Mouse (Mus musculus) heart, embryonic 13.5 days (tissue): ENCODE data around the gene Gtf2f2. TPM values are rescaled to one million over a fixed set of nuclear protein-coding genes. Genes with fewer than 3 reads are reported as not detected.
A peak's percentile ranks its signal among the peaks of the same experiment; 100 is the strongest.

Experiments
- ATAC-seq: fragments of 200-750 bp; cut with Nextera tagmentation; 2 replicates; pipeline ENCODE4 v1.8.0; 2017; ENCODE audit warnings: moderate TSS enrichment; ENCODE audit not compliant: insufficient number of reproducible peaks, low FRiP score, low TSS enrichment; ENCODE audit errors: extremely low read depth
- H3K27ac ChIP-seq: fragments of 300-500 bp; sonication (generic); replicated peaks from 2 replicates; pipeline ENCODE4 v1.5.1; 2015; ENCODE audit warnings: moderate library complexity, mild to moderate bottlenecking, inconsistent platforms
- H3K27me3 ChIP-seq: fragments of 300-500 bp; sonication (generic); replicated peaks from 2 replicates; pipeline ENCODE4 v1.6.1; 2015; ENCODE audit warnings: mild to moderate bottlenecking, inconsistent platforms
- H3K36me3 ChIP-seq: fragments of 300-500 bp; sonication (generic); 2 replicates; pipeline ENCODE4 v1.6.1; 2015; ENCODE audit warnings: mild to moderate bottlenecking, inconsistent platforms
- H3K4me1 ChIP-seq: fragments of 300-500 bp; sonication (generic); 2 replicates; pipeline ENCODE4 v1.6.1; 2015; ENCODE audit warnings: inconsistent platforms
- H3K4me2 ChIP-seq: fragments of 300-500 bp; sonication (generic); 2 replicates; pipeline ENCODE4 v1.6.1; 2015; ENCODE audit warnings: inconsistent platforms, mild to moderate bottlenecking, moderate library complexity
- H3K4me3 ChIP-seq: fragments of 300-500 bp; sonication (generic); 2 replicates; pipeline ENCODE4 v1.5.1; 2015; ENCODE audit warnings: moderate library complexity, mild to moderate bottlenecking, inconsistent platforms
- H3K9ac ChIP-seq: fragments of 300-500 bp; sonication (generic); 2 replicates; pipeline ENCODE4 v1.6.1; 2015; ENCODE audit warnings: inconsistent platforms, mild to moderate bottlenecking, moderate library complexity
- H3K9me3 ChIP-seq: fragments of 300-500 bp; sonication (generic); 2 replicates; pipeline ENCODE4 v1.6.1; 2016; ENCODE audit warnings: inconsistent platforms
- WGBS: fragments of 180-500 bp; shearing (Covaris S2); methylation state at CpG from one replicate; pipeline ENCODE4 v1.1.7; 2015; ENCODE audit warnings: mixed read lengths; 5-methylcytosine and 5-hydroxymethylcytosine counted together
- polyA plus RNA-seq: library from polyadenylated mRNA; unstranded; fragments of >200 nt; fragmentation: Nextera tagmentation; extraction: Ambion mirVana; gene quantifications from 2 replicates; pipeline ENCODE4 v1.2.1, GENCODE M21; 2015

Gene Gtf2f2
- polyA plus RNA-seq, 1 experiment from 2014 or later = 26.9 TPM

DNA sequence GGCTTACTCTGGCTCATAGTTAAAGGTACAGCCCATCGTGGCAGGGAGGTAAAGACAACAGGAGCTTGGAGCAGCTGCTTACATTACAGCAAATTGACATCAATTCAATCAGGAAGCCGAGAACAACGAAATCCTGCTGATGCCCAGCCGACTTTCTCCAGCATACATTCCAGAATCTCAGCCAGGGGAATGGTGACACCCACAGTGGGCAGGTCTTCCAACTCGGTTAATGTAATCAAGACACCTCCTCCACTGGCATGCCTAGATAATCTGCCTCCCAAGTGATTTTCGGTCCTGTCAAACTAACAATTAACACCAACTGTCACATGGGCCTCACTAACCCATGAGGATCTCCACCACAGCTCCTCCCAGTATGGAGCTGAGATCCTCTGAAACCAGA, 148.0 kb downstream of the Gtf2f2 start:
- Histone ChIP-seq H3K9ac (no peak overlapping the region), H3K27ac (peak overlapping the region; percentile 96), H3K4me1 (peaks cover 35% of the 10 kb centered on the region), H3K4me2 (no peak overlapping the region), H3K9me3 (peaks cover 9% of the 10 kb centered on the region; the same call in 1 of the 2 replicates), H3K4me3 (no peak overlapping the region), H3K36me3 (no peaks in the 10 kb centered on the region), H3K27me3 (no peaks in the 10 kb centered on the region)
- WGBS = 79% methylated on average over 6 of the region's 6 CpGs
- ATAC-seq = no peak

DNA sequence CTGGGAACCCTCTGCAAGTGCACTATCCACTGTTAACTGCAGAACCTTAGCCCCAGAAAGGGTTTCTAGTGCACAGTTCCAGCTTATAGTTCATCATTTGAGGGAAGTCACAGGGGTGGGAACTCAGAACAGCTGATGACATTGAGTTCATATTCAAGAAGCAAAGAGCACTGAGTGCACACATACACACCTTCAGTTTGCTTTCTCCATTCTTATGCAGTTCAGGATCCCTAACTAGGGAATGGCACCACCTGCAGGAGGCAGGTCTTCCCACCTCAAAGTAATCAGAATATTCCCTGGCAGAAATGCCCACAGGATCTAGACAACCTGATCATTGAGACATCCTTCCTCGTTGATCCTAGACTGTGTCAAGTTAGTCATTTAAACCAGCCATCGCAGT, 151.0 kb downstream of the Gtf2f2 start:
- H3K9ac ChIP-seq = no peak overlapping the region
- peaks cover 12% of the 10 kb centered on the region; the same call in 1 of the 2 replicates for H3K9me3 ChIP-seq
- no peak overlapping the region for H3K4me3 ChIP-seq
- H3K27me3 ChIP-seq = no peaks in the 10 kb centered on the region
- no peak for ATAC-seq
- H3K27ac ChIP-seq = no peak overlapping the region
- no peak overlapping the region for H3K4me2 ChIP-seq
- peaks cover 40% of the 10 kb centered on the region for H3K4me1 ChIP-seq
- peaks cover 9% of the 10 kb centered on the region for H3K36me3 ChIP-seq
- 79% methylated on average over 2 of the region's 2 CpGs for WGBS

DNA sequence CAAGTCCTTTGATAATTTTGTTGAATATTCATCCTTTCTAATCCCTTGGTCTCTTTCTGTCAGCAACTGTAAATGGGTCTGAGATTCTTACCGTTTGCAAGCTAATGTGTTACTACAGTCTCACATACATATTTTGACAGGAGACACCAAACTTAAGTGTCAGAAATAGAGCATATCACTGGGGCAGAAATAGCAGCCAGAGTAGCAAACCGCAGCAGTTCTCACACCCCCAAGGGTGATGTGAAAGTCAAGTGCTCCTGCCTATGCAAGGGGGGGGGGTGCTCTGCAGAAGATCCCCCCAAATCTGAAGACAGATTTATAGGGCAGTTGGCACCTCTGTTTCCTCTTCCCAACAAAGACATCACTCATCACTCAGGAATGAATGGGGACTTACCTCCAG, 152.5 kb downstream of the Gtf2f2 start:
- ATAC-seq = no peak
- Histone ChIP-seq H3K9ac (no peak overlapping the region), H3K4me2 (no peak overlapping the region), H3K27ac (peak overlapping the region; percentile 48; the same call in 1 of the 2 replicates), H3K27me3 (no peaks in the 10 kb centered on the region), H3K4me1 (peaks cover 27% of the 10 kb centered on the region), H3K36me3 (peaks cover 22% of the 10 kb centered on the region), H3K4me3 (no peak overlapping the region), H3K9me3 (peaks cover 12% of the 10 kb centered on the region; the same call in 1 of the 2 replicates)
- 28% methylated on average over 2 of the region's 2 CpGs for WGBS

DNA sequence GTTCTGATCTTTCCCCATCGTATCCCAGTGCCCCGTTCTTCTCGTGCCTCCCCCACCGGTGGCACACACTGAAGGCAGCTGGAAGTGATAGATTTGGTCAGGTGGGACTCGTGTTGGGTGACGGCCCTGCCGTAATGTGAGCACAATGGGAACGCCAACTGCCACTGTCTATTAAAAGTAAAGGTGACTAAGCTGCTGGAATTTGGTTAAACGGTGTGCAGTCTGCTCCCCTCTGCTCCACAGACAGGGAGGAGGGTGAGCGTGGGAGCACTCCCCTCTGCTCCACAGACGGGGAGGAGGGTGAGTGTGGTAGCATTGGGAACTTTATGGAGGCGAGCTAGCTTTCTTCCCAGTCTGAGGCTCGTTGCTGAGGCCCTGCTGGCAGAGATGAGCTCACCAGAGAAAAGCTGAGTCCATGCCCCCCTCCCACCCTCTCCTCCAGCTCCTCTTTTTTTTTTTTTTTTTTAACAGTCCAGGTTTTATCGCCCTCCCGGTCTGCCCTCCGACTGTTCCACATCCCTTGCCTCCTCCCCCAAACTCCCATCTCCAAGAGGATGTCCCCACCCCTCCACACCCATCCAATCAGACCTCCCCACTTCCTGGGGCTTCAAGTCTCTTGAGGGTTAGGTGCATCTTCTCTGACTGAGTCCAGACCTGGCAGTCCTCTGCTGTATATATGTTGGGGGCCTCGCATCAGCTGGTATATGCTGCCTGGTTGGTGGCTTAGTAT, 155.2 kb downstream of the Gtf2f2 start:
- H3K27ac ChIP-seq = no peak overlapping the region
- peaks cover 45% of the 10 kb centered on the region for H3K36me3 ChIP-seq
- no peak overlapping the region for H3K4me3 ChIP-seq
- H3K4me2 ChIP-seq = no peak overlapping the region
- H3K27me3 ChIP-seq = no peaks in the 10 kb centered on the region
- peaks cover 3% of the 10 kb centered on the region; the same call in 1 of the 2 replicates for H3K9me3 ChIP-seq
- peaks cover 21% of the 10 kb centered on the region for H3K4me1 ChIP-seq
- WGBS = 50% methylated on average over 17 of the region's 17 CpGs
- no peak overlapping the region for H3K9ac ChIP-seq
- ATAC-seq = no peak

DNA sequence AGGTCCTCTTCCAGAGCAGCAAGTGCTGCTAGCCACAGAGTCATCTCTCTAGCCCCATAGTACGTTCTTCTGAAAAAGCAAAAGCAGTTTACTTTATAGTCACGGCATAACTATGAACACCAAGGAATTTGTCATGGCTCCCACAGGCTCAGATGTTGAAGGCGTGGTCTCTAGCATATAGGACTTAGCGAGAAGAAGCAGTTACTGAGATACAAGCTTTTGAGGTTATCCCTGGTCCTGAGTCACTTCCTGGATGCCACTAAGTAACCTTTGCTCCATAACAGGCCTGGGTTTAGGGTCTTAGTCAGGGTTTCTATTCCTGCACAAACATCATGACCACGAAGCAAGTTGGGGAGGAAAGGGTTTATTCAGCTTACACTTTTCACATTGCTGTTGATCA, 158.6 kb downstream of the Gtf2f2 start:
- whole genome bisulfite sequencing = 80% methylated on average over 5 of the region's 5 CpGs
- Histone ChIP-seq H3K4me2 (no peak overlapping the region), H3K4me1 (peaks cover 24% of the 10 kb centered on the region), H3K4me3 (no peak overlapping the region), H3K27ac (no peak overlapping the region), H3K9me3 (peaks cover 1% of the 10 kb centered on the region; the same call in 1 of the 2 replicates), H3K9ac (no peak overlapping the region), H3K27me3 (no peaks in the 10 kb centered on the region), H3K36me3 (peaks cover 77% of the 10 kb centered on the region)
- no peak for ATAC-seq

DNA sequence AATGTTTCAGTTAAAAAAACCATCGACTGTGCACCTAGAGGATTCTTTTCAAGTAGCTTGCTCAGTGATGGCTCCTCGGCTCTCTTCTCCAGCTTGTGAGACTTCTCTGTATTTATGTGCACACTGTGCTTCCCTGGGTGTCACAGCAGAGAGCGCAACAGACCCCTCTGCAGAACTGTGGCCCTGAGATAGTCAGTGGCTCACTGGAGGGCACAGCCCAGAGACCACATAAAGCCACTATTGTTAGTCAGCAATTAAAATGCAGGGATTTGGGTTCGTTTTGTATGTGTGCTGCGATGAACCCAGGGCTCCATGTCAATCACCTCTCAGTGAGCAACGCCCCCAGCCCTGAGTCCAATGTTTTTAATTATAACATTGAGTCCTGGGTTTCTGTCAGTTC, 159.8 kb downstream of the Gtf2f2 start:
- Histone ChIP-seq H3K4me1 (peaks cover 32% of the 10 kb centered on the region), H3K27me3 (no peaks in the 10 kb centered on the region), H3K4me2 (no peak overlapping the region), H3K27ac (no peak overlapping the region), H3K36me3 (peaks cover 79% of the 10 kb centered on the region), H3K4me3 (no peak overlapping the region), H3K9me3 (no peaks in the 10 kb centered on the region), H3K9ac (no peak overlapping the region)
- no peak for ATAC-seq
- 77% methylated on average over 6 of the region's 6 CpGs for WGBS

DNA sequence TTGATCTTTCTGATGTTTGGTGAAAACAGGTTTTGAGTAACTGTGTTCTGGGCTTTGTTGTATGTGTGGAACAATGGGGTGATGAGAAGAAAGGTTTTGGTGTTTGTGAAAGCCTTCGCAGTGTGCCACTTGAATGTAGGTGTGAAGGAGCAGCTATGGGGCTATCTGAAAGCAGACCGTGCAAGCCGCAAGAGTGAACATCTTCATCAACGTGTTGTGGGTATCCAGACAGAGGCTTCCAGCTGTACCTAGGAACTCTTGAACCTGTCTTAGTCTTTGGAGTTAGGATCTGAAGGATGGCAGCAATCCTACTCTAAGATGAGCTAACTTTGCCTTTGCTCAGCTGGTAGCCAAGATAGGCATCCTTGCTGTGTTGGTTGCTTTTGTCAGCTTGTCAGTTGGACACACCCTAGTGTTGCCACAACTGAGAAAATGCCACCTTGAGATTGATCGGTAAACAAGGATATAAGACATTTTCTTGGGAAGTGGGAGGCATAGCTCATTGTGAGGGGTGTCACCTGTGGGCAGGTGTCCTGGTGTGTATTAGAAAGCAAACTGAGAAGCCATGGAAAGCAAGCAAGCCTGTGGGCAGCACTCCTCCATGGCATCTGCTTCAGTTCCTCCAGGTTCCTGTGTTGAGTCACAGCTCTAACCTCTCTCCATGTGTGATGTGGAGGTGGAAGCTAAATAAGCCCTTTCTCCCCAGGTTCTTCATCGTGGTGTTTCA, 160.7 kb downstream of the Gtf2f2 start:
- H3K4me2 ChIP-seq = no peak overlapping the region
- H3K9me3 ChIP-seq = no peaks in the 10 kb centered on the region
- peaks cover 27% of the 10 kb centered on the region for H3K4me1 ChIP-seq
- no peak overlapping the region for H3K4me3 ChIP-seq
- H3K36me3 ChIP-seq = peaks cover 79% of the 10 kb centered on the region
- H3K9ac ChIP-seq = no peak overlapping the region
- no peaks in the 10 kb centered on the region for H3K27me3 ChIP-seq
- H3K27ac ChIP-seq = no peak overlapping the region
- no peak for ATAC-seq
- 82% methylated on average over 6 of the region's 6 CpGs for WGBS

DNA sequence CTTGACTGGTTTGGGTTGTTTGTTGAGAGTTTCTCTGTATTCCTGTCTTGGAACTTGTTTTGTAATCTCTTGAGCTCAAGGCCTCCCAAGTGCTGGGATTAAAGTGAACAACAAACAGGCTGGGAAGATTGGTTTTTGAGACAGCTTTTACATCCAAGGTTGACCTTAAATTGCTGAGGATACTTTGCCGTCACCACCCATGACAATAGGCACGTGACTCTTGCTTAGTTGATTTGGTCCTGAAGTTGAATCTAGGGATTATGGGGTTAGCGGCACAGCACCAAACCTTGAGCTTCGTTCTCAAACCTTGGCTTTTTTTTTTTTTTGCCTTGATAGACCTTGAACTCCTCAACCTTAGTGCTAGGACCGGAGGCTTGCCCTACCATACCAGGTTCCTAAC, 161.4 kb downstream of the Gtf2f2 start:
- Histone ChIP-seq H3K9me3 (no peaks in the 10 kb centered on the region), H3K4me1 (peaks cover 27% of the 10 kb centered on the region), H3K4me3 (no peak overlapping the region), H3K27ac (no peak overlapping the region), H3K4me2 (no peak overlapping the region), H3K36me3 (peaks cover 75% of the 10 kb centered on the region), H3K27me3 (no peaks in the 10 kb centered on the region), H3K9ac (no peak overlapping the region)
- WGBS = 77% methylated on average over 5 of the region's 5 CpGs
- no peak for ATAC-seq

DNA sequence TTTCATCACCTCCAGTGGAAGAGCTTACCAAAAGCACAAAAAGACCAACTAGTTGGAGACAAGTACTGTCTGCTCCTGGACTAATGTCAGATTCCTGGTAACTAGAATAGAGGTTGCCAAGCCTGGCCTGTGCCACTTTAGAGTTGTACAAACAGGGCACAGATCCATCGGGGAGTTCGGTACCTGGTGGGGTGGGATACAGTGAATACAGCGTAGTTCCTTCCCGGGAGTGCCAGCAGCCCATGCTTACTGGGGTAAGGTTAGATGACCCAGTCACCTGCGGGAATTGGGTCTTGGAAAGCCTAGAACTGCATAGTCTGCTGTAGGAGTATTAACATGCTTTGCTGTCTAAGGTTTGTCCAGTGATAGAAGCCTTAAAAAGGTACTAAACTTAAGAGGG, 162.2 kb downstream of the Gtf2f2 start:
- H3K27me3 ChIP-seq = no peaks in the 10 kb centered on the region
- no peak for ATAC-seq
- H3K36me3 ChIP-seq = peaks cover 68% of the 10 kb centered on the region
- H3K27ac ChIP-seq = no peak overlapping the region
- 89% methylated on average over 5 of the region's 5 CpGs for WGBS
- H3K9ac ChIP-seq = no peak overlapping the region
- H3K4me3 ChIP-seq = no peak overlapping the region
- H3K4me2 ChIP-seq = peak overlapping the region; percentile 7; the same call in 1 of the 2 replicates
- H3K9me3 ChIP-seq = no peaks in the 10 kb centered on the region
- peaks cover 27% of the 10 kb centered on the region for H3K4me1 ChIP-seq

DNA sequence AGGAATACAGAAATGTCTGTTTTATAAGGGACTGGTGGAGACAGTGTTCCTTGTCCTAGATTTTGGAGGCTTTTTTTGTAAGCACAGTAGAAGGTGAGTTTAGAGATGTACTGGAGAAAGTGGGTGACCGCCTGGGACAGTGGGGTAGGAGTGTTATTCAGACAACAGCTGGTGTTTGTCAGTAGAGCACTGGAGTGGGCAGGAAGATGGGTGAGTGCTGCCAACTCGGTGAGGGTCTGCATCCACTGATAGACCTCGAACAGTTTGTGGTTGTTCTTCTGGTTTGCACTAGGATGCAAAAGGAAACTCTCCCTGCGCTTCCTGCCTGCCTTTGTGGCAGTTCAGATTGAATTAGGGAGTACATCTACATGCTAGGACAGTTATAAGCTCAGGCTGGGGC, 163.0 kb downstream of the Gtf2f2 start:
- H3K27ac ChIP-seq = no peak overlapping the region
- no peaks in the 10 kb centered on the region for H3K27me3 ChIP-seq
- peak overlapping the region; percentile 76 for H3K4me2 ChIP-seq
- H3K4me1 ChIP-seq = peaks cover 30% of the 10 kb centered on the region
- peak overlapping the region; percentile 92 for H3K4me3 ChIP-seq
- H3K9ac ChIP-seq = peak overlapping the region; percentile 100
- ATAC-seq = no peak
- peaks cover 64% of the 10 kb centered on the region for H3K36me3 ChIP-seq
- no peaks in the 10 kb centered on the region for H3K9me3 ChIP-seq
- 71% methylated on average over 4 of the region's 4 CpGs for WGBS
